Mouse (Mus musculus) c-Kit-positive CD71-negative TER-119-negative erythroid progenitor cells, embryonic 14.5 days (primary cell): ENCODE results near the gene Acsm1.
"Not testable (repeated sequence)": the region's sequence is repeated elsewhere in the genome, so short reads cannot be mapped to it uniquely, and the experiment has no call there.

ENCODE experiments used
- DNase-seq: peaks from one replicate; pipeline ENCODE4 v3.0.0-alpha.2; 2013; ENCODE audit warnings: low read depth

Gene Acsm1

DNA sequence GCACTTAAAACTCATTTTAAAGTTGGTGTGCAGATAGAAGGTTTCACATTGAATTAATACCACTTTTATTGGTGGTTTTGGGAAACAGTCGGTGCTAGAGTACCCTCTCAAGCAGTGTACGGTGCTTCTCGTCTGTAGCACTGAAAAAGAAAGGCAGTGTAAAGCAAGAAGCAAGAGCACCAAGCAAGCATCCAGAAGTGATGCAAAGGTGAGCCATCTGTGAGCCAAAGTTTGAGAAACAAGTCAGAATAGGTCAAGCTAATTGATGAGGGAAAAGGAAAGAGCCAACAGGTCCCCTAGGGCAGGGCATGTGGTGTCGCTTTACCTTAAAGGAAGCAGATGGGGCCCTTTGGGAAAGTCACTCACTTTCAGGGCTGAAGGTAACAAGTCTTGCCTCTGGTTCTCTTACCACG lies at the start of gene Acsm1:
TSS of gene Acsm1 (plus strand) at position 363 of the 413 bp plus-strand sequence.
- DNase-seq = no peak

- no peak for DNase-seq
Measured at GRCm38 (mm10) chr7:119559789-119560451, 46.9 kb upstream of the Acsm1 start.

DNA sequence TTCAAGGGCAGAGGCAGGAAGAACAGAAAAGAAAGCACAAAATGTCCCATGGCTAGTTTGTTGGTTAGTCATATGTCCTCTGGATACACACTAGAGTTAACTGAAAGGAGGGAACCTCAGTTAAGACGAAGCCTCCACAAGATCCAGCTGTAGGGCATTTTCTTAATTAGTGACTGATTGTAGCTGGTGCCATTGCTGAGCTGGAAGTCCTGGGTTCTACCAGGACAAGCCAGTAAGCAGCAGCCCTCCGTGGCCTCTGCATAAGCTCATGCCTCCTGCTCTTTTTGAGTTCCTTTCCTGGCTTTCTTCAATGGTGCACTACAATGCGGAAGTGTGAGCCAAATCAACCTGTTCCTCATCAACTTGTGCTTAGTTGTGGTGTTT lies 46.4 kb upstream of the Acsm1 start:
- no peak for DNase-seq

GRCm38 (mm10) chr7:119561441-119561840 lies 45.4 kb upstream of the Acsm1 start:
- DNase-seq = no peak

DNA sequence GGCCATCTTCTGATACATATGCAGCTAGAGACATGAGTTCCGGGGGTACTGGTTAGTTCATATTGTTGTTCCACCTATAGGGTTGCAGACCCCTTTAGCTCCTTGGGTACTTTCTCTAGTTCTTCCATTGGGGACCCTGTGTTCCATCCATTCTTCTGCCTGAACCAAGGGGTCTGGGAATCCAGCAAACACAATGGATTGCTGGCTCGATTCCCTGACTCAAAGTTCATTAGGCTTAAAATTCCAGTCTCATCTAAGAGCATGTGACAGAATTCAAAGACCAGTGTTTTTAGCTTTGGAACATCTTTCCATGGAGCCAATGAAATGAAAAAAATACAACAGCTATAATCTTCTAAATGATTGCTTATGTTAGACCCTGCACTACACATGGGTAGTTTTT lies 44.4 kb upstream of the Acsm1 start:
- DNase-seq = not testable (repeated sequence)

- DNase-seq = no peak
Measured at GRCm38 (mm10) chr7:119594530-119595107, 12.2 kb upstream of the Acsm1 start.

DNA sequence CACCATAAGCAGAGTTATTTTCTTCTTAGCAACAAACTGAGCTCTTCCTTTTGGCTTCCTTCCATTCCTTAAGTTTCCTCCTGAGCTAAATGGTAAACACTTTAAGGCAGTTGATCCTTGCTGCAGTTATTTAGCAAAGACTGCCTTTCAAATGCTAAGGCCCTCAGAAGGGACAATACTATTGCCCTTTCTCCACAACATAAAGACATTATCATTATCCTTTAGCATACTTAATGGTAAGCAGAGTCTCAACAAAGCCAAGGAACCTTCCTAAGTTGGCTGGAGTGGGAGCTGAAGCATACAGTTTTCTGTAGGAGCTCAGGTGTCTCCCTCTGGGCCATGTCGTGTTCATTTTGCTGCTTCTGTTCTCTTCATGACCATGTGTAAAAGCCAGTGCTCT lies 11.5 kb upstream of the Acsm1 start:
- DNase-seq = no peak

GRCm38 (mm10) chr7:119596536-119596935 lies 10.3 kb upstream of the Acsm1 start:
- no peak for DNase-seq

- DNase-seq = no peak
Measured at GRCm38 (mm10) chr7:119601195-119601953, 5.5 kb upstream of the Acsm1 start.

DNA sequence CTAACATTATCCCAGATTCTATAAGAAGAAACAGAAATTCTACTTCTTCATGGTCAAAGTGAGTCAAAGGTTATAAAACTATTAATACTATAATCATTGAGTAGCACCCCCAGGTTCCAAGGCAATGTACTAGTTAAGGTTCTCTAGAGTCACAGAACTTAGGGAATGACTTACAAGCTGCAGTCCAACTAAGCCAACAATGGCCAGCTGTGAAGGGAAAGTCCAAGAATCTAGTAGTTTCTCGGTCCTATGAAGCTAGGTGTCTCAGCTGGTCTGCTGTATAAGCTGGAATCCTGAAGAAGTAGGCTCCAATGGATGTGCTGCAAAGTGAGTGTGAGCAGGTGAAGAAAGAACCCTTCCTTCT lies 4.9 kb upstream of the Acsm1 start:
- DNase-seq = no peak

- DNase-seq = no peak
Measured at GRCm38 (mm10) chr7:119604903-119605483, 1.8 kb upstream of the Acsm1 start.

- no peak for DNase-seq
Measured at GRCm38 (mm10) chr7:119605926-119606663, 731 bp upstream of the Acsm1 start.

DNA sequence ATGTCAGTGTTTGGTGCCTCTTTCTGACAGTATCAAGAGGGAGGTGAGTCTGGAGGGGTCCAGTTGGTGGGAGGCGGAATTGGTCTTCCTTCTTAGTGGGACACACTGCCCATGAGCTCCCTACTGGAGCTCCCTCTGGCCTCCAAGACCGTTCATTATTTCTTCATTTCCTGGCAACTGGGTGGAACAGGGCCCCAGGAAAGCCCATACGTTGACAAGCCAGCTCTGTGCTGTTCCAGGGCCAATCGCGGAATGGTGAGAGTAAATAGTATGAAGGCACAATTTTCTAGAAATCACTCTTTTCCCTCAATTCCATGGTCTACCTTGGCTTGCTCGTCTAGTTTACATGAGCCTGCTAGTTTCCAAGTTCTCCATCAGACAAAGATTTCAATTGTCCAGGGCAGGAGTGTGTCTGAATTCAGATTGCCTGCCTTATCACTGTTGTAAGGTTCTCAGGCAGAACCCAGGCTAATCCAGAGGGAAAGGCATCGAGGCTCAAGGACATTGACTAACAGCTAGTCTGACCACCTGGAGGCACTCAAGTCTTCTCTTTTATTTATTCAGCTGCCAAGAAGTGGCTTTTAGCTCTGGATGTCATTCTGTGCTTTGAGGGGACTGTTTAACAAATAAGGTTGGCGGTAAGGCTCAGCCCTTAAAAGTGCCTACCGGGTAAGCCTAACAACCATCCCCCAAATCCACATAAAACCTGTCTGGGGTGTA lies 1.1 kb downstream of the Acsm1 start:
- DNase-seq = no peak

DNA sequence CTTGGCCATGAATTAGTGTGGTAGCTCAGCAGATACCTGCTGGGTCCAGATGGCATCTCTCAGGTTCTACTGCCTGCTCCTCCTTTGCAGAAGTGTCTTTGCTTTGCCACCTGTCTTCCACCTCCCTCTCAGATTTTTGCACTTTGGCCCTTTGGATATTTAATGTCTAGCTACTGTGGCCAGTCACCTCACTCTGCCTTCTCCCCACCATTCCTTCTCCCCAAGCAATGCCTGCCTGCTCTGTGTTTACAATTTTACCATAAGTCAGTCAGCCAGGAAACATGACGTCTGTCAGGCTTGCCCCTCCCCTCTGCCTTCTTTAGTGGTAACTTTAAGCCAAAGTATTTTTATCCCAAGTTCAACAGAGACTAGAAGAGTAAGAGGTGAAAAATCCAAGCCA lies 9.7 kb downstream of the Acsm1 start:
- DNase-seq = no peak

- no peak for DNase-seq
Measured at GRCm38 (mm10) chr7:119617593-119617992, 10.8 kb downstream of the Acsm1 start.

GRCm38 (mm10) chr7:119618209-119618935 lies 11.5 kb downstream of the Acsm1 start:
- no peak for DNase-seq

GRCm38 (mm10) chr7:119620157-119620556 lies 13.3 kb downstream of the Acsm1 start:
- DNase-seq = no peak

DNA sequence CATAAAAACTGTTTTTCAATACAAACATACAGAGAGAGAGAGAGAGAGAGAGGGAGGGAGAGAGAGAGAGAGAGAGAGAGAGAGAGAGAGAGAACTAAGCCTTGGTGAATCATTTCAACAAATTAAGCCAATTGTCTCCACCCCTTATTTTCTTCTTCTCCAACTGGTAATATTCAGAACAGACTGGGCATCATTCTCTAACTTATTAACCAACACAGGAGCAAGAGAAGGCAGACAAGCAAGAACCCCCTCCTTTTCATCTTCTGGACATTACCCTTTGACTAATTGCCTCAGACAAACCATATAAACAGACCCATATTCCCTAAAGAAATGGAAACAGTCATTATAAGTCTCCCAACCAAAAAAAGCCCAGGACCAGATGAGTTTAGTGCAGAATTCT lies 31.9 kb downstream of the Acsm1 start:
- no peak for DNase-seq

GRCm38 (mm10) chr7:119642307-119642706 lies 35.5 kb downstream of the Acsm1 start:
- no peak for DNase-seq

DNA sequence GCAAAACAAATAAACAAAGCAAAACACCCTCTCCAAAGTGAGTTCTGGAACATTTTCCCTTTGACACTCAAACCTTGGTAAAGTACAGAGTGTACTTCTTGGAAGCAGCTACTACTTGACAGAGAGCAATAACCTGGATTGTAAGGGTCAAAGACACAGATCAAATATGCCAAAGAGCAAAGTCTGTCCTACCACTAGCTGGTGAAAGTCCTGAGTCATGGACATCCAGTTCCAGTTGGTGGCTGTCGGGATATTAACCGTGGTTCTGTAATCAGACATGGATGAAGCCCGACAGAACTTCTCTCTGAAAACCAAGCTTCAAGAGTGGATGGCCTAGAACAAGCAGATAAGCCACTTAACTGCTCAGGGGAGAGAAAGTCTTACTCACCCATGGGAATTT lies 61.1 kb downstream of the Acsm1 start:
- DNase-seq = no peak

DNA sequence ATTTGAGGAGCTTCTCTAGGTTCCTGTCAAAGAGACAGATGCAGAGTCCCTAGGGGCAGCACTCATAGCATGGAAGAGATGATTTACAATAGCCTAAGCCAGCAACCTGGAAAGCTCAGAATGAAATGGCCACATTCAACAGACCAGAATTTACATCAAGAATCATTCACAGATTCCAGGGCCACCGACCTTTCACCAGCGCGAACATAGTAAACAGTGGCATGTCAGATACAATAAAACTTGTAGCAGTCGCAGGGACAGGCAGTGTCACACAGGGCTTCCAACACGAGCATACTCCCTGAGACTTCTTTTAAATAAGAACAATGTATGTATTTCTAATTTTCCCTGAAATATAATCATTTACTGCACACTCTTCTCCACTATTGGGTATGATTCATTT lies 63.6 kb downstream of the Acsm1 start:
- DNase-seq = no peak
